Mouse (Mus musculus) heart, postnatal 25 days (tissue): ENCODE measurements around the gene Mterf1b. TPM values are rescaled to one million over a fixed set of nuclear protein-coding genes. Genes with fewer than 3 reads are reported as not detected.

Source experiments
- DNase-seq: peaks from one replicate; pipeline ENCODE4 v3.0.0; 2022; ENCODE audit warnings: low spot score
- intact Hi-C: fragments of 180-260 bp; cut with DNase I; formaldehyde crosslinking; loops from one replicate; pipeline ENCODE4 v1.15.1; 2025
- total RNA-seq, 2 experiments: library from RNA; stranded (reverse); gene quantifications; 2 replicates each; pipeline ENCODE4 v1.2.3; 2021

Mterf1b gene
- total RNA-seq, 2 experiments from 2014 or later, result 2.0 TPM

DNA sequence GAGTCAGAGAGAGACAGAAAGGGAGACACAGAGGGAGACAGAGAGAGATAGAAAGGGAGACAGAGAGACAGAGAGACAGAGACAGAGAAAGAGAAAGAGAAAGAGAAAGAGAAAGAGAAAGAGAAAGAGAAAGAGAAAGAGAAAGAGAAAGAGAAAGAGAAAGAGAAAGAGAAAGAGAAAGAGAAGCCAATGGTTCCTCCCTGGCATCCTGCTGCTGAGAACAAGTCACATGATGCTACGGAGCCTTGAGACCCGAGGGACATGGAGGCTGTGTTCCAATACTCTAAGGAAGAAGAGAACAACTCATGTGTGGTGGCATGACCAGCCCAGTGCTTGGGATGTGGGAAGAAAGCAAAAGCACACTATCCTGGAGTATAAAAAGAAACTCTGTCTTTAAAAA lies 40.0 kb downstream of the Mterf1b start:
- intact Hi-C loops, result no loop called here
- no peak for DNase-seq

GRCm38 (mm10) chr5:4234505-4234904 lies 42.3 kb downstream of the Mterf1b start:
- no peak for DNase-seq
- intact Hi-C loops, result no loop called here

GRCm38 (mm10) chr5:4240120-4240519 lies 48.0 kb downstream of the Mterf1b start:
- intact Hi-C loops, result no loop called here
- no peak for DNase-seq

GRCm38 (mm10) chr5:4245004-4245403 lies 52.8 kb downstream of the Mterf1b start:
- intact Hi-C loops, result no loop called here
- DNase-seq, result no peak

- DNase-seq, result no peak
- intact Hi-C loops, result no loop called here
Observed at GRCm38 (mm10) chr5:4246095-4246494, 53.9 kb downstream of the Mterf1b start.

Other genes starting within 250 kb of the Mterf1b start
- 1 to 10 TPM; 4.5 to 7.4 TPM for gene Cyp51, start 87.6 kb upstream of the Mterf1b start, total RNA-seq